Mouse (Mus musculus) heart, adult 10 weeks (tissue): ENCODE measurements around the gene Fgf14. TPM values are rescaled to one million over a fixed set of nuclear protein-coding genes. Genes with fewer than 3 reads are reported as not detected.

Source experiments
- polyA plus RNA-seq: library from polyadenylated mRNA; stranded (reverse); fragments of 350-450 nt; fragmentation: Illumina TruSeq; extraction: RNeasy Lipid Tissue Mini Kit (QIAGEN cat#74804); gene quantifications from one replicate; pipeline ENCODE4 v1.2.3, GENCODE M21; 2014; ENCODE audit warnings: low read depth, low replicate concordance

Gene Fgf14
- 1.5 TPM for polyA plus RNA-seq

GRCm38 (mm10) chr14:124676506-124677177 lies at the start of gene Fgf14:
Gene Fgf14, minus strand, starts transcription at chr14:124677127.

